Mouse (Mus musculus): ENCODE measurements around the gene Aup1.

The Aup1 gene

DNA sequence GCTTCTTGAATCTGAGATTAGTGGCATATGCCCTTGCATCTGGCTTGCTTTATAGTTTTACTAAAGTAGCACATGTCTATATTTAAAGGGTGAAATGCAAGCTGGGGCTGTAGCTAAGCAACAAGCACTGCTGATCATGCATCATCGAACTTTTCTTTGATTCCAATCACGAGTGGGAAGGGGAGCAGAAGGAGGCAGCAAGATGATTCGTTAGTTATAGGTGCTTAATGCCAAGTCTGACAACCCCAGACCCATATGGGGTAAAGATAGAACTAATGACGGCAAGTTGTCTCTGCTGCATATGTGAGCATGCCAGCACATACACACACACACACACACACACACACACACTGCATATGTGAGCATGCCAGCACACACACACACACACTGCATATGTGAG, 49.8 kb downstream of the Aup1 start:
- DNase-seq (ENCODE audit: low spot score in 2 of 2), result no peak

All from right cerebral cortex, adult 2 months (tissue).